Mouse (Mus musculus): ENCODE data around the gene Ubap1l. TPM values are rescaled to one million over a fixed set of nuclear protein-coding genes. Genes with fewer than 3 reads are reported as not detected.
A peak's percentile ranks its signal among the peaks of the same experiment; 100 is the strongest.
"Not testable (repeated sequence)": the region's sequence is repeated elsewhere in the genome, so short reads cannot be mapped to it uniquely, and the experiment has no call there.

Gene Ubap1l
- polyA plus RNA-seq, 1 experiment from 2014 or later, result not detected

- H3K36me3 ChIP-seq (ENCODE audit: control insufficient read depth, insufficient read depth, low read length), result no peaks in the 10 kb centered on the region
- H3K27me3 ChIP-seq (ENCODE audit: control insufficient read depth, insufficient read depth, low read length), result no peaks in the 10 kb centered on the region
- WGBS, result 77% methylated on average over 4 of the region's 4 CpGs
- H3K9me3 ChIP-seq (ENCODE audit: control insufficient read depth, low read length), result peaks cover 7% of the 10 kb centered on the region; the same call in 1 of the 2 replicates
- H3K4me2 ChIP-seq (ENCODE audit: low read length), result no peak overlapping the region
- H3K27ac ChIP-seq (replicated peaks in 1 of 2; ENCODE audit: control insufficient read depth in 1 of 2, insufficient read depth in 1 of 2, low read depth in 2 of 2, low read length in 2 of 2), result no peak overlapping the region
- H3K4me1 ChIP-seq (ENCODE audit: control insufficient read depth in 2 of 2, insufficient read depth in 2 of 2, low read length in 2 of 2), result no peaks in the 10 kb centered on the region
- no peak for ATAC-seq (ENCODE audit: insufficient number of reproducible peaks, insufficient read depth, low FRiP score, low read depth)
- no peak overlapping the region for H3K4me3 ChIP-seq (ENCODE audit: control insufficient read depth in 1 of 2, insufficient read depth in 1 of 2, low read depth in 1 of 2, low read length in 2 of 2)
- H3K9ac ChIP-seq (ENCODE audit: low read length), result no peak overlapping the region
Observed at GRCm38 (mm10) chr9:65339146-65339545, 21.7 kb upstream of the Ubap1l start.

- ATAC-seq (ENCODE audit: insufficient number of reproducible peaks, insufficient read depth, low FRiP score, low read depth), result no peak
- no peaks in the 10 kb centered on the region for H3K36me3 ChIP-seq (ENCODE audit: control insufficient read depth, insufficient read depth, low read length)
- no peaks in the 10 kb centered on the region for H3K27me3 ChIP-seq (ENCODE audit: control insufficient read depth, insufficient read depth, low read length)
- no peaks in the 10 kb centered on the region; a peak in 1 of 4 replicates for H3K4me1 ChIP-seq (ENCODE audit: control insufficient read depth in 2 of 2, insufficient read depth in 2 of 2, low read length in 2 of 2)
- no peak overlapping the region for H3K9ac ChIP-seq (ENCODE audit: low read length)
- no peak overlapping the region for H3K4me2 ChIP-seq (ENCODE audit: low read length)
- peaks cover 12% of the 10 kb centered on the region; the same call in 1 of the 2 replicates for H3K9me3 ChIP-seq (ENCODE audit: control insufficient read depth, low read length)
- WGBS, result 78% methylated on average over 2 of the region's 2 CpGs
- H3K27ac ChIP-seq (replicated peaks in 1 of 2; ENCODE audit: control insufficient read depth in 1 of 2, insufficient read depth in 1 of 2, low read depth in 2 of 2, low read length in 2 of 2), result no peak overlapping the region
- H3K4me3 ChIP-seq (ENCODE audit: control insufficient read depth in 1 of 2, insufficient read depth in 1 of 2, low read depth in 1 of 2, low read length in 2 of 2), result no peak overlapping the region
Observed at GRCm38 (mm10) chr9:65340414-65340813, 20.4 kb upstream of the Ubap1l start.

GRCm38 (mm10) chr9:65345439-65345838 lies 15.4 kb upstream of the Ubap1l start:
- not testable (repeated sequence) for ATAC-seq (ENCODE audit: insufficient number of reproducible peaks, insufficient read depth, low FRiP score, low read depth); H3K9me3 ChIP-seq (ENCODE audit: control insufficient read depth, low read length); H3K36me3 ChIP-seq (ENCODE audit: control insufficient read depth, insufficient read depth, low read length); H3K27me3 ChIP-seq (ENCODE audit: control insufficient read depth, insufficient read depth, low read length)
- 67% methylated on average over 11 of the region's 11 CpGs for WGBS
- peak overlapping the region; percentile 73 to 100 for H3K4me3 ChIP-seq (ENCODE audit: control insufficient read depth in 1 of 2, insufficient read depth in 1 of 2, low read depth in 1 of 2, low read length in 2 of 2)
- H3K4me1 ChIP-seq (ENCODE audit: control insufficient read depth in 2 of 2, insufficient read depth in 2 of 2, low read length in 2 of 2), result peaks cover 0 to 20% of the 10 kb centered on the region in 2 experiments; a peak in 3 of 4 replicates
- peak overlapping the region; percentile 88 to 98 for H3K27ac ChIP-seq (replicated peaks in 1 of 2; ENCODE audit: control insufficient read depth in 1 of 2, insufficient read depth in 1 of 2, low read depth in 2 of 2, low read length in 2 of 2)
- peak overlapping the region; percentile 84 for H3K4me2 ChIP-seq (ENCODE audit: low read length)
- H3K9ac ChIP-seq (ENCODE audit: low read length), result peak overlapping the region; percentile 97

GRCm38 (mm10) chr9:65345854-65346475 lies 14.9 kb upstream of the Ubap1l start, which contains the start of gene Pdcd7:
Pdcd7 (plus strand) TSS chr9:65346104.
- peak within 1 kb of the TSS; percentile 97 for H3K9ac ChIP-seq (ENCODE audit: low read length)
- 1% methylated on average over 57 of the region's 59 CpGs for WGBS
- peaks cover 6% of the 10 kb centered on the region; the same call in 1 of the 2 replicates for H3K9me3 ChIP-seq (ENCODE audit: control insufficient read depth, low read length)
- peak within 1 kb of the TSS; percentile 88 to 98 for H3K27ac ChIP-seq (replicated peaks in 1 of 2; ENCODE audit: control insufficient read depth in 1 of 2, insufficient read depth in 1 of 2, low read depth in 2 of 2, low read length in 2 of 2)
- peaks cover 0 to 23% of the 10 kb centered on the region in 2 experiments; a peak in 3 of 4 replicates for H3K4me1 ChIP-seq (ENCODE audit: control insufficient read depth in 2 of 2, insufficient read depth in 2 of 2, low read length in 2 of 2)
- H3K4me2 ChIP-seq (ENCODE audit: low read length), result peak within 1 kb of the TSS; percentile 84
- ATAC-seq (ENCODE audit: insufficient number of reproducible peaks, insufficient read depth, low FRiP score, low read depth), result peak; percentile 92
- H3K36me3 ChIP-seq (ENCODE audit: control insufficient read depth, insufficient read depth, low read length), result no peaks in the 10 kb centered on the region
- peak within 1 kb of the TSS; percentile 73 to 100 for H3K4me3 ChIP-seq (ENCODE audit: control insufficient read depth in 1 of 2, insufficient read depth in 1 of 2, low read depth in 1 of 2, low read length in 2 of 2)
- no peaks in the 10 kb centered on the region for H3K27me3 ChIP-seq (ENCODE audit: control insufficient read depth, insufficient read depth, low read length)

- Histone ChIP-seq H3K4me2 (ENCODE audit: low read length) (peak overlapping the region; percentile 84), H3K9me3 (ENCODE audit: control insufficient read depth, low read length) (peaks cover 6% of the 10 kb centered on the region; the same call in 1 of the 2 replicates), H3K27me3 (ENCODE audit: control insufficient read depth, insufficient read depth, low read length) (no peaks in the 10 kb centered on the region), H3K9ac (ENCODE audit: low read length) (peak overlapping the region; percentile 97), H3K4me3 (ENCODE audit: control insufficient read depth in 1 of 2, insufficient read depth in 1 of 2, low read depth in 1 of 2, low read length in 2 of 2) (peak overlapping the region; percentile 73 to 100), H3K27ac (replicated peaks in 1 of 2; ENCODE audit: control insufficient read depth in 1 of 2, insufficient read depth in 1 of 2, low read depth in 2 of 2, low read length in 2 of 2) (peak overlapping the region; percentile 88 to 98), H3K4me1 (ENCODE audit: control insufficient read depth in 2 of 2, insufficient read depth in 2 of 2, low read length in 2 of 2) (peaks cover 0 to 25% of the 10 kb centered on the region in 2 experiments; a peak in 3 of 4 replicates), H3K36me3 (ENCODE audit: control insufficient read depth, insufficient read depth, low read length) (no peaks in the 10 kb centered on the region)
- WGBS, result under 1% methylated on average over 66 of the region's 77 CpGs
- ATAC-seq (ENCODE audit: insufficient number of reproducible peaks, insufficient read depth, low FRiP score, low read depth), result peak; percentile 72
Observed at GRCm38 (mm10) chr9:65346476-65347111, 14.2 kb upstream of the Ubap1l start.

- Histone ChIP-seq H3K27me3 (ENCODE audit: control insufficient read depth, insufficient read depth, low read length) (no peaks in the 10 kb centered on the region), H3K27ac (replicated peaks in 1 of 2; ENCODE audit: control insufficient read depth in 1 of 2, insufficient read depth in 1 of 2, low read depth in 2 of 2, low read length in 2 of 2) (peak overlapping the region; percentile 88 to 98), H3K4me1 (ENCODE audit: control insufficient read depth in 2 of 2, insufficient read depth in 2 of 2, low read length in 2 of 2) (peaks cover 0 to 25% of the 10 kb centered on the region in 2 experiments; a peak in 3 of 4 replicates), H3K4me2 (ENCODE audit: low read length) (peak overlapping the region; percentile 84), H3K9me3 (ENCODE audit: control insufficient read depth, low read length) (peaks cover 6% of the 10 kb centered on the region; the same call in 1 of the 2 replicates), H3K9ac (ENCODE audit: low read length) (peak overlapping the region; percentile 97), H3K36me3 (ENCODE audit: control insufficient read depth, insufficient read depth, low read length) (no peaks in the 10 kb centered on the region), H3K4me3 (ENCODE audit: control insufficient read depth in 1 of 2, insufficient read depth in 1 of 2, low read depth in 1 of 2, low read length in 2 of 2) (peak overlapping the region; percentile 73 to 100)
- WGBS, result 19% methylated on average over 8 of the region's 8 CpGs
- no peak for ATAC-seq (ENCODE audit: insufficient number of reproducible peaks, insufficient read depth, low FRiP score, low read depth)
Observed at GRCm38 (mm10) chr9:65347112-65347850, 13.6 kb upstream of the Ubap1l start.

- no peak for ATAC-seq (ENCODE audit: insufficient number of reproducible peaks, insufficient read depth, low FRiP score, low read depth)
- WGBS, result 78% methylated on average over 5 of the region's 5 CpGs
- no peaks in the 10 kb centered on the region for H3K9me3 ChIP-seq (ENCODE audit: control insufficient read depth, low read length)
Observed at GRCm38 (mm10) chr9:65353251-65353650, 7.6 kb upstream of the Ubap1l start.

More at GRCm38 (mm10) chr9:65353251-65353650, 7.6 kb upstream of the Ubap1l start:
- Histone ChIP-seq H3K27me3 (ENCODE audit: control insufficient read depth, insufficient read depth, low read length) (no peaks in the 10 kb centered on the region), H3K4me1 (ENCODE audit: control insufficient read depth in 2 of 2, insufficient read depth in 2 of 2, low read length in 2 of 2) (peaks cover 0 to 12% of the 10 kb centered on the region in 2 experiments; a peak in 2 of 4 replicates), H3K4me2 (ENCODE audit: low read length) (no peak overlapping the region), H3K9ac (ENCODE audit: low read length) (no peak overlapping the region), H3K4me3 (ENCODE audit: control insufficient read depth in 1 of 2, insufficient read depth in 1 of 2, low read depth in 1 of 2, low read length in 2 of 2) (no peak overlapping the region), H3K36me3 (ENCODE audit: control insufficient read depth, insufficient read depth, low read length) (peaks cover 43% of the 10 kb centered on the region), H3K27ac (replicated peaks in 1 of 2; ENCODE audit: control insufficient read depth in 1 of 2, insufficient read depth in 1 of 2, low read depth in 2 of 2, low read length in 2 of 2) (no peak overlapping the region)

All from heart, embryonic 14.5 days (tissue).